Comparison of ENCODE assay signal across 25 mouse cellular contexts in genomic region chr7:24439891-24440290, GRCm38 (mm10). TPM values are rescaled to one million over a fixed set of nuclear protein-coding genes. Genes with fewer than 3 reads are reported as not detected.
"Had no signal": no experiment of that assay in that cellular context is flagged by ENCODE, and none has a peak within 500 bp of the region (broad histone marks: within the 10 kb centered on the region; RNA-seq: fewer than 3 reads in every experiment).

No protein-coding gene starts in this region.

- H3K4me3 ChIP-seq: intestine, embryonic 15.5 days; kidney, embryonic 15.5 days; liver, embryonic 13.5 days; midbrain, embryonic 12.5 days; midbrain, embryonic 15.5 days; myocyte; stomach, embryonic 15.5 days had no signal

- H3K27ac ChIP-seq: intestine, embryonic 15.5 days; kidney, embryonic 15.5 days; liver, embryonic 13.5 days; midbrain, embryonic 12.5 days; midbrain, embryonic 15.5 days; stomach, embryonic 15.5 days had no signal

- DNase-seq: kidney, adult 11 months; kidney, adult 8-10 months; kidney, postnatal 10 days; kidney, postnatal 36 days; liver, embryonic 13.5 days; lung, adult 2 months; lung, postnatal 4 days; thymus, postnatal 25 days had no signal

- H3K4me1 ChIP-seq: intestine, embryonic 15.5 days; kidney, embryonic 15.5 days; liver, embryonic 13.5 days; midbrain, embryonic 12.5 days; midbrain, embryonic 15.5 days; stomach, embryonic 15.5 days had no signal

- H3K36me3 ChIP-seq: intestine, embryonic 15.5 days; kidney, embryonic 15.5 days; liver, embryonic 13.5 days; midbrain, embryonic 12.5 days; midbrain, embryonic 15.5 days; stomach, embryonic 15.5 days had no signal

- H3K27me3 ChIP-seq: intestine, embryonic 15.5 days; kidney, embryonic 15.5 days; liver, embryonic 13.5 days; midbrain, embryonic 12.5 days; midbrain, embryonic 15.5 days; stomach, embryonic 15.5 days had no signal

RNA-seq across cellular contexts. Expression of gene Irgc1, which starts 12.2 kb away (rescaled TPM):
- total RNA-seq: layer of hippocampus, postnatal 14 days; liver, adult 2 months; megakaryocyte-erythroid progenitor cell, adult 5-6 weeks; monocyte, adult 5-6 weeks had no signal
- polyA plus RNA-seq: intestine, embryonic 15.5 days; kidney, embryonic 15.5 days; limb, embryonic 11.5 days; limb, embryonic 14.5 days; liver, adult 2 months; liver, embryonic 13.5 days; liver, embryonic 16.5 days; lung, embryonic 16.5 days; midbrain, embryonic 12.5 days; midbrain, embryonic 15.5 days; neural tube, embryonic 11.5 days; neural tube, embryonic 14.5 days; stomach, embryonic 15.5 days had no signal

RNA-seq across cellular contexts. Expression of gene Cadm4, which starts 41.9 kb away (rescaled TPM):
- total RNA-seq: megakaryocyte progenitor cell, adult 5-6 weeks; megakaryocyte-erythroid progenitor cell, adult 5-6 weeks; monocyte, adult 5-6 weeks had no signal
